ENCODE assay signal across 11 mouse cellular contexts in the genomic region with DNA sequence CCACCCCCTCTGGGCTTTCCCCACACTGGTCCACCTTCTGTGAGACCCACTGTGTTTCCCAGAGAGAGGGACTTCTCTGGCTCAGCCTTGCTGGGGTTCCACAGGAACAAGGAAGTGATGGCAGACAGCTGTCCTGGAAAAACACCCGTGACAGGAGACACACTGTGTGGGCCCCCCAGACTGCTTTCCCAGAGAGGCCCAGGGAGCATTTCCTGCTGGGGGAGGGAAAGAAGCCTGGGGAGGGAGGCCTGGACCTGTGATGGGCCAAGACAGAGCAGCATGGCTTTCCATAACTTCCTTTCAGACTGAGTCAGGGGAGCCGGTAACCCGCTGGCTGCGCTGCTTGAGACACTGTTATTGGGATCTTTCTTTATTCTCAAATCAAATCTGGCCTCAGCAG. TPM values are rescaled to one million over a fixed set of nuclear protein-coding genes. Genes with fewer than 3 reads are reported as not detected.
A peak's percentile ranks its signal among the peaks of the same experiment; 100 is the strongest.
DNase-seq lines count a peak whose midpoint lies in the region; ATAC-seq and TF ChIP-seq lines count a peak whose summit lies in the region.
"Had no signal": no experiment of that assay in that cellular context is flagged by ENCODE, and none has a peak within 500 bp of the region (broad histone marks: within the 10 kb centered on the region; RNA-seq: fewer than 3 reads in every experiment).

No protein-coding gene starts in this region.

- TF ChIP-seq CTCF in small intestine, adult 2 months (IDR thresholded peaks at IDR 0.05; ENCODE audit: extremely low read depth, insufficient read length, insufficient replicate concordance, low read depth, low read length) = no peak

- H3K27ac ChIP-seq in lung, embryonic 16.5 days (ENCODE audit: low read length) = peak overlapping the region; percentile 84
- peak overlapping the region; percentile 73 for H3K27ac ChIP-seq in heart, embryonic 11.5 days (ENCODE audit: low read depth, low read length)
- peak overlapping the region; percentile 85 for H3K27ac ChIP-seq in kidney, embryonic 15.5 days
- H3K27ac ChIP-seq in small intestine, adult 2 months (ENCODE audit: insufficient read depth, low read depth, low read length) = peak overlapping the region; percentile 82
- H3K27ac ChIP-seq: hindbrain, embryonic 13.5 days; liver, embryonic 14.5 days had no signal

- H3K36me3 ChIP-seq in lung, embryonic 16.5 days (ENCODE audit: control insufficient read depth, insufficient read depth, low read length) = peaks cover 4% of the 10 kb centered on the region; the same call in 1 of the 2 replicates
- H3K36me3 ChIP-seq in heart, embryonic 11.5 days (ENCODE audit: control insufficient read depth, insufficient read depth, low read length) = no peaks in the 10 kb centered on the region; the same call in 1 of the 2 replicates
- peaks cover 13% of the 10 kb centered on the region; the same call in 1 of the 2 replicates for H3K36me3 ChIP-seq in kidney, embryonic 15.5 days
- peaks cover 1% of the 10 kb centered on the region; the same call in 1 of the 2 replicates for H3K36me3 ChIP-seq in small intestine, adult 2 months (ENCODE audit: control insufficient read depth, insufficient read depth, low read length)
- H3K36me3 ChIP-seq: hindbrain, embryonic 13.5 days had no signal

- peaks cover 43% of the 10 kb centered on the region for H3K4me1 ChIP-seq in lung, embryonic 16.5 days (replicated peaks; ENCODE audit: control insufficient read depth, insufficient read depth, low read length)
- peaks cover 61% of the 10 kb centered on the region for H3K4me1 ChIP-seq in heart, embryonic 11.5 days (ENCODE audit: control insufficient read depth, insufficient read depth, low read length)
- peaks cover 84% of the 10 kb centered on the region for H3K4me1 ChIP-seq in kidney, embryonic 15.5 days
- H3K4me1 ChIP-seq in small intestine, adult 2 months (ENCODE audit: control insufficient read depth, insufficient read depth, insufficient read length, low read length) = peaks cover 46% of the 10 kb centered on the region

- no peak for TF ChIP-seq POLR2A in small intestine, adult 2 months (IDR thresholded peaks at IDR 0.05; ENCODE audit: low read depth, low read length)

- WGBS in lung, embryonic 16.5 days = 33% methylated on average over 4 of the region's 4 CpGs
- WGBS in heart, embryonic 11.5 days (ENCODE audit: insufficient replicate concordance) = 28% methylated on average over 4 of the region's 4 CpGs
- WGBS in kidney, embryonic 15.5 days = 38% methylated on average over 4 of the region's 4 CpGs
- 69% methylated on average over 4 of the region's 4 CpGs for WGBS in small intestine, adult 2 months

- DNase-seq in lung, postnatal 36 days = no peak
- DNase-seq in frontal cortex, postnatal 25 days (ENCODE audit: low spot score in 2 of 2) = no peak
- DNase-seq in layer of hippocampus, postnatal 10 days (ENCODE audit: low spot score in 2 of 2) = no peak

- no peak overlapping the region for H3K4me3 ChIP-seq in lung, embryonic 16.5 days (ENCODE audit: low read length)
- no peak overlapping the region for H3K4me3 ChIP-seq in heart, embryonic 11.5 days (ENCODE audit: low read depth, low read length)
- H3K4me3 ChIP-seq in kidney, embryonic 15.5 days (replicated peaks) = no peak overlapping the region
- H3K4me3 ChIP-seq in small intestine, adult 2 months (ENCODE audit: low read depth, low read length) = no peak overlapping the region
- H3K4me3 ChIP-seq: hindbrain, embryonic 13.5 days had no signal

- peak overlapping the region; percentile 53 for H3K9ac ChIP-seq in lung, embryonic 16.5 days (ENCODE audit: low read length)
- peak overlapping the region; percentile 50; the same call in 1 of the 2 replicates for H3K9ac ChIP-seq in heart, embryonic 11.5 days (ENCODE audit: low read depth, low read length)
- H3K9ac ChIP-seq in kidney, embryonic 15.5 days = no peak overlapping the region
- H3K9ac ChIP-seq: hindbrain, embryonic 13.5 days; liver, embryonic 14.5 days had no signal

- no peaks in the 10 kb centered on the region for H3K9me3 ChIP-seq in lung, embryonic 16.5 days (ENCODE audit: control insufficient read depth, low read length)
- no peaks in the 10 kb centered on the region for H3K9me3 ChIP-seq in heart, embryonic 11.5 days (replicated peaks; ENCODE audit: control insufficient read depth, low read length)
- H3K9me3 ChIP-seq in kidney, embryonic 15.5 days (replicated peaks) = no peaks in the 10 kb centered on the region
- H3K9me3 ChIP-seq: hindbrain, embryonic 13.5 days had no signal

- H3K27me3 ChIP-seq in lung, embryonic 16.5 days (ENCODE audit: control insufficient read depth, insufficient read depth, low read depth, low read length) = no peaks in the 10 kb centered on the region
- no peaks in the 10 kb centered on the region for H3K27me3 ChIP-seq in heart, embryonic 11.5 days (ENCODE audit: control insufficient read depth, insufficient read depth, low read length)
- no peaks in the 10 kb centered on the region for H3K27me3 ChIP-seq in kidney, embryonic 15.5 days
- no peaks in the 10 kb centered on the region for H3K27me3 ChIP-seq in small intestine, adult 2 months (ENCODE audit: control insufficient read depth, insufficient read depth, low read length)

- peak; percentile 19; the same call in 1 of the 2 replicates for ATAC-seq in lung, embryonic 16.5 days (ENCODE audit: low read depth)
- no peak for ATAC-seq in heart, embryonic 11.5 days (replicated peaks; ENCODE audit: insufficient number of reproducible peaks, low FRiP score, low TSS enrichment)
- ATAC-seq in kidney, embryonic 15.5 days (replicated peaks; ENCODE audit: low FRiP score) = peak; percentile 23

- H3K4me2 ChIP-seq in lung, embryonic 16.5 days (ENCODE audit: low read depth, low read length) = no peak overlapping the region; the same call in 1 of the 2 replicates
- no peak overlapping the region; the same call in 1 of the 2 replicates for H3K4me2 ChIP-seq in heart, embryonic 11.5 days
- no peak overlapping the region for H3K4me2 ChIP-seq in kidney, embryonic 15.5 days
- H3K4me2 ChIP-seq: hindbrain, embryonic 13.5 days had no signal

RNA-seq across cellular contexts. Expression of a gene that starts 8.8 kb away (rescaled TPM):
- polyA plus RNA-seq in lung, embryonic 16.5 days (2015; fragmentation: Nextera tagmentation; extraction: Ambion mirVana) = 35.3 and 38.0 TPM in 2 replicates
- 37.8 and 41.1 TPM in 2 replicates for polyA plus RNA-seq in heart, embryonic 11.5 days (2014; fragmentation: Nextera tagmentation; extraction: Ambion mirVana)
- 53.9 and 59.5 TPM in 2 replicates for polyA plus RNA-seq in kidney, embryonic 15.5 days (2015; fragmentation: Nextera tagmentation; extraction: Ambion mirVana)
- polyA plus RNA-seq in small intestine, adult 2 months (2012; rRNA removed) = 21.4 and 35.7 TPM in 2 replicates
- 10 to 100 TPM; 12.2 to 14.6 TPM for total RNA-seq in layer of hippocampus, postnatal 10 days (2021)

RNA-seq across cellular contexts. Expression of a gene that starts 20.7 kb away (rescaled TPM):
- polyA plus RNA-seq in lung, embryonic 16.5 days (2015; fragmentation: Nextera tagmentation; extraction: Ambion mirVana) = 0.13 and 0.19 TPM in 2 replicates
- polyA plus RNA-seq in heart, embryonic 11.5 days (2014; fragmentation: Nextera tagmentation; extraction: Ambion mirVana) = not detected in 2 replicates
- 0.17 TPM in 1 of 2 replicates, not detected in the other for polyA plus RNA-seq in kidney, embryonic 15.5 days (2015; fragmentation: Nextera tagmentation; extraction: Ambion mirVana)
- 0.55 and 1.2 TPM in 2 replicates for polyA plus RNA-seq in small intestine, adult 2 months (2012; rRNA removed)
- total RNA-seq in layer of hippocampus, postnatal 10 days (2021) = under 1 TPM in 1 of 2 experiments, not detected in 1; 0.22 TPM
- total RNA-seq: MEL had no signal
- polyA plus RNA-seq: embryonic facial prominence, embryonic 11.5 days; hindbrain, embryonic 13.5 days; liver, embryonic 14.5 days had no signal
